Mouse (Mus musculus) gastrocnemius, postnatal 36 days (tissue): Measurements from ENCODE around the gene March10. TPM values are rescaled to one million over a fixed set of nuclear protein-coding genes. Genes with fewer than 3 reads are reported as not detected.
A peak's percentile ranks its signal among the peaks of the same experiment; 100 is the strongest.

Source experiments
- DNase-seq, 2 experiments: peaks; one replicate each; pipeline ENCODE4 v3.0.0; 2022
- intact Hi-C: fragments of 180-260 bp; cut with DNase I; formaldehyde crosslinking; loops from one replicate; pipeline ENCODE4 v1.15.1; 2025
- total RNA-seq, 2 experiments: library from RNA; stranded (reverse); gene quantifications; 2 replicates each; pipeline ENCODE4 v1.2.3; 2021

Gene March10
- total RNA-seq, 2 experiments from 2014 or later, result not detected

DNA sequence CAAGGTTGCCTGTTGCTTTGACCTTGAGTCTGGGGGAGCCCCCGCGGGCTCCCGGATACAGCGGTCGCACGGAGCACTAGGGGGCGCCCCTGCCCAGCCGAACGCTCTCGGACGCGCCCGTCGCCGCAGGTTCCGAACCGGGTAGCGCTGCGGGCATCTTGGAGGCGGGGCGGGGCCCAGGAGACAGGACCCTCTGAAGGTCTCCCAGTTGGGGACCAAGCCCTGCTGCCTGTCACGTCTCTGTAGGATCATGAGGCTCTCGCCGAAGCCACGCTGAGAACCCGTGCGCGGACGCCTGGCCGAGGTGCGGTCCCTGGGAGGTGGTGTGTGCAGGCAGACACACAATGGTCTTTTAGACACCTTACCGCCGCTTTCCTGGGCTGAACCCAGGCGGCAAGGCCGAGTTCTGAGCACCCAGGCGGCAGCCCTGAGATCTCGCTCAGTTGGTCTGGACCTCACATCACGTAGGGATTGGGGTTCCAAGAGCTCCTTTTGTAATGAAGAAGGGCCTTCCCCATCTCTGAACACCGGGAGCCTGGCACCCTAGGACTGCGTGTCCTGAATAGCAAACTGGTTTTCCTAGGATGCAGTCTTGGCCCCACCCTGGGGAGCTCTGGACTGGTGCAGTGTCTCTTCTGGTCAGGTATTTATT is 93.5 kb downstream of the March10 start:
- DNase-seq, result peak; percentile 76 to 82
- intact Hi-C loops, result loop anchor here (2.0 to 5.0 kb wide), 2 partner anchors 228 to 549 kb away; no protein-coding TSS in a partner anchor

DNA sequence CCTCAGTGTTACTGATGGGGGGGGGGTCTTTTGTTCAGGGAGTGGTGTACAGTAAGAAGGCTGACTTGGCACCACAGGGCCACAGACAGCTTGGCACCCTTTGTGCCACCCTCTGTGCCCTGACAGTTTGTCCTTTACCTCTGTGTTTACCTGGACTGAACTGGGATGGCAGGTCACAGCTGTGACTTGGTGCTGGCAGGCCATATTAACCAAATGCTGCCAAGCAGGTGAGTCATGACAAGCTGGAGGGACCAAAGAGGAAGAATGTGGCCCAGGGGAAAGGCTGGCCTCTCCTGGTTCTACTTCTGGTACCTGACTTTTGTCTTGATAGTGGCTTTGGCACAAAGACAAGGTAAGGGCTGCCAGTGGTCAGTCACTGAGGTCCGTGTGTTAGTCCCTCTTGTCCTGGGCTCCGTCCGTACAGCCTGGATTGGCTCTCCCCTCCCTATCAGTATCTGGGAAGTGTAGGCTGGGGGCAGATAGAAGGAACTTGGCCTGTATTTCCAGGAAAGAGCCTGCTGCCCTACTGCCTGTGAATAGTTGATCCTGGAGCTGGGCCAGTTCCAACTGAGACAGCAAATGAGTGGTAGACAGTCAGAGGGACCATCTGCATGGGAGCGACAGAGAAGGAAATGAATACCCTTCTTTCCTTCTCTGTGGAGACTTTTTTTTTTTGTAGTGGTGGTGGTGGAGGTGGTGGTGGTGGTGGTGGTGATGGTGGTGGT is 94.3 kb downstream of the March10 start:
- intact Hi-C loops, result loop anchor here (2.0 to 5.0 kb wide), 2 partner anchors 229 to 550 kb away; no protein-coding TSS in a partner anchor
- DNase-seq, result no peak

DNA sequence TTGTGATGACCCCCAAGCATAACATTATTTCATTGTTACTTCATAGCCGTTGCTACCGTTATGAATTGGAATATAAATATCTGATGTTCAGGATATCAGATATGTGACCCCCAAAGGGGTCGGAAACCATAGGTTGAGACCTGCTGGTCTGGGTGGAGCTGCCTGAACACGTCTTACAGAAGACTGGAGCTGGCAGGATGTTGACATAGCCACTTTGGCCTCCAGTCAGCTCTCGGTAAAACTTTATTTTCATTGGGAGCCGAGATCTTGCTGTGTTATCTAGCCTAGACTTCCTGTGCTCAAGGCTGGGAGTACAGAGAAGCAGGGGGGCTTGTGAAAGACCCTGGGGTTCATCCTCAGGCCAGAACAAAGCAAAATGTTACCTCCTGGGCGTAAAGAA is 100.2 kb downstream of the March10 start:
- intact Hi-C loops, result no loop called here
- no peak for DNase-seq

DNA sequence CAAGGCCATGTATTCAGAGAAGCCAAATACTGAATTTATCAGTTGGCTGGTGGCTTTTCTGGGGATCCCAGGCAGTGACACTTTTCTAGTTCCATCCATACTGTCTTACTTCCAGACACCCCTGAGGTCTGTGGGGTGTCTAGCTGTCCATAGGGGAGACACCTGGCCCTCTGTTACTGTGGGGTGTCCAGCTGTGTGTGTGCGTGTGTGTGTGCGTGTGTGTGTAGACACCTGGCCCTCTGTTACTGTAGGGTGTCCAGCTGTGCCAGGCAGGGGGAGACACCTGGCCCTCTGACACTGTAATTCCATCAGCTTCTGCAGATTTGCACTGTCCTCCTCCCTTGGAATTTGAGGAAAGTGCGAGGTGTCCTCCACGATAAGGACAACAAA is 102.6 kb downstream of the March10 start:
- intact Hi-C loops, result no loop called here

DNA sequence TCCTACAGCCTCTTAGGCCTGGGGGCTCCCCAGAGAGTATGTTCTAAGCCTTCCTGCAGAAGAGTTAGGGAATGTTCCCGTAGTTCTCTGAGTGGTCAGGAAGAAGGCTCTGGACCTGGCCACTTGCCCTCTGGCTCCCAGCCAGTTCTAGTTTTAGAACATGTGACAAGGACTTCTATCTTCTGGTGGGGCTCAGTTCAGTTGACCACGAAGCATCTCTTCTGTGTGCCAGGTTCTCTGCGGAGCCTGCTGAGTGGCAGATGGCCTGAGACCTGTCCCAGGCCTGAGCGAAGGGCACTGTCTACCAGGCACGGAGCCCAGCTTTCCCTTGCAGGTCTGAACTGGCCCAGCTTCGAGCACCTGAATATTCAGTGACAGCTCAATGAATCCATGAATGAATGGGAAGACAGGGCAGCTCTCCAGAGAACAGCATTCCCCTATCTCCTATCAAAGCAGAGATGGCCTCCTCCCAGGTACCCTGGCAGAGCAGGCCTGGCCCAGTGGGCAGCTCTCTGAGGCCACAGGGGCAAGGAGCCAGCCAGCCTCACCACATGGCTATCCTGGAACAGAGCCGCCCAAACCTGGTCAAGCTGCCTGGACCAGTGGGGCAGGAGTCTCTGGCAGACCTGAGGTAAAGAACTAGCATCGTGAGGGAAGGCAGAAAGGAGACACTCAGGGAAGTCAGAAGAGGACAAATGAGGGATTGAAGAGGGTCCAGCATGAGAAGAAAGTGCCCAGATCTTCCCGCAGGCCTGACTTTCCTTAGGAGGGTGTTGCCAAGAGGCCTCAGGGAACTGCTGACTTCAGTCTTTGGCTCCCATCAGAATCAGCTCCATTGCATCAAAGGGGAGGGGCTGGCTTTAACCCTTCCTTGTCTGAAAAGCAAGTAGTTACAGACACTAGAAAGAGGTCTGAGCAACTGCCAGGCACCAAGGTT is 103.3 kb downstream of the March10 start:
- peak; percentile 87 to 91 for DNase-seq
- intact Hi-C loops, result no loop called here

More for the DNA sequence above, 102.6 kb downstream of the March10 start:
- DNase-seq, result no peak

DNA sequence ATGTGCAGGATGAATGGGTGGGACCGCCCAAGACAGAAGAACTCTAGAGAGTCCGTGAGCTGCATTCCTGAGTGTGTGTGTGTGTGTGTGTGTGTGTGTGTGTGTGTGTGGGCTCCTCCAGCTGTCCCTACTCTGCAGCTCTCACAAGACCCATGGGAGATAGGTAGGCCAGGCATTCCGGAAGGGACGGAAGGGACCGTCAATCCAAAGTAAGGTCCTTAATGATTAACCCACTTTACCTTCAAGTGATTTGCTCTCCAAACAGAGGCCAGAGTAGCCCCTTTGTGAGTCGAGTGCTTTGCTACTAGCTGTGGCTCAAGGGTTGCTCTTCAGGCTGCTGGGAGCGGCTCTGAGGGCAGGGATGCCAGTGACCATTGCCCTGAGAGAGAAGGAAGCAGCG is 104.4 kb downstream of the March10 start:
- intact Hi-C loops, result no loop called here
- no peak for DNase-seq

GRCm38 (mm10) chr11:105350643-105351042 is 105.9 kb downstream of the March10 start:
- no peak for DNase-seq
- intact Hi-C loops, result no loop called here

DNA sequence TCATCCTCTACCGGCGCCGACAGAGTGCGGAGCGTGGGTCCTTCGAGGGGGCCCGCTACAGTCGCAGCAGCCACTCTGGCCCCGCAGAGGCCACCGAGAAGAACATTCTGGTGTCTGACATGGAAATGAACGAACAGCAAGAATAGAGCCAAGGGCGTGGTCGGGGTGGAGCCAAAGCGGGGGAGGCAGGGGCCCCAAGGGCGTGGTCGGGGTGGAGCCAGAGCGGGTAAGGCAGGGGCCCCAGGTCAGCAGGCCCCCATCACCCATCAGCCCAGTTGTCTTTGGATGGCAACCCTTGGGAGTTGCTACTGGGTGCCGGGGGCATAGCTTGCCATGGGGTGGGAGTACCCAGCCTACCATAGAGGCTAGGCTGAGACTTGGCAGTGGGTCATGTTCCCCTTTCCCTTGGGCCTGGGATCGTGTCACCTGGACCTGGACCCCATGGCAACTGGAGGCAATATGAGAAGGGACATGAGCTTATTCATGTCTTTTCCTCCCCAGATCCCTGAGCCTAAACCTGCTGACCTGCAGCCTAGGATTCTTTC is 106.7 kb downstream of the March10 start:
- intact Hi-C loops, result loop anchor here (5.0 kb wide), 3 partner anchors 242 to 562 kb away; no protein-coding TSS in a partner anchor
- DNase-seq, result no peak

GRCm38 (mm10) chr11:105348495-105348982 is 108.0 kb downstream of the March10 start:
- DNase-seq, result no peak
- intact Hi-C loops, result loop anchor here (5.0 kb wide), 3 partner anchors 244 to 564 kb away; no protein-coding TSS in a partner anchor

- intact Hi-C loops, result loop anchor here (2.0 to 5.0 kb wide), 4 partner anchors 77 to 565 kb away; no protein-coding TSS in a partner anchor
- peak; percentile 77 to 78 for DNase-seq
These were observed 109.1 kb downstream of the March10 start for GRCm38 (mm10) chr11:105347162-105348161.

DNA sequence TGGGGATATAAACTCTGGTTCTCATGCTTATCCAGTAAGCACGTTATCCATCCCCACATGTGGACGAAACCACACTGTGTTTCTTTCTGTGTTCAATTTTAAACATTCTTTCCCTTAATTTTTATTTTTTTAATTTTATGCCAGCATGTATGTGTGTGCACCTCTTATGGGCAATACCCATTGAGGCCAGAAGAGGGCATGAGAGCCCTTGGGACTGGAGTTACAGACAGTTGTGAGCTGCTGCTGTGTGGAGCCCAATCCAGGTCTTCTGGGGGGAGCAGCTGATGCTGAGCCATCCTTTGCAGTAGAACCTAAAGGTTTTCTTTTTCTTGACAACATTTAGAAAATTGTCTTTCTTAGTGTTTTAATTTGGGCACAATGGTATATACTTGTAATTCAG is 111.3 kb downstream of the March10 start:
- no peak for DNase-seq
- intact Hi-C loops, result loop anchor here (5.0 kb wide), 3 partner anchors 247 to 567 kb away; no protein-coding TSS in a partner anchor

DNA sequence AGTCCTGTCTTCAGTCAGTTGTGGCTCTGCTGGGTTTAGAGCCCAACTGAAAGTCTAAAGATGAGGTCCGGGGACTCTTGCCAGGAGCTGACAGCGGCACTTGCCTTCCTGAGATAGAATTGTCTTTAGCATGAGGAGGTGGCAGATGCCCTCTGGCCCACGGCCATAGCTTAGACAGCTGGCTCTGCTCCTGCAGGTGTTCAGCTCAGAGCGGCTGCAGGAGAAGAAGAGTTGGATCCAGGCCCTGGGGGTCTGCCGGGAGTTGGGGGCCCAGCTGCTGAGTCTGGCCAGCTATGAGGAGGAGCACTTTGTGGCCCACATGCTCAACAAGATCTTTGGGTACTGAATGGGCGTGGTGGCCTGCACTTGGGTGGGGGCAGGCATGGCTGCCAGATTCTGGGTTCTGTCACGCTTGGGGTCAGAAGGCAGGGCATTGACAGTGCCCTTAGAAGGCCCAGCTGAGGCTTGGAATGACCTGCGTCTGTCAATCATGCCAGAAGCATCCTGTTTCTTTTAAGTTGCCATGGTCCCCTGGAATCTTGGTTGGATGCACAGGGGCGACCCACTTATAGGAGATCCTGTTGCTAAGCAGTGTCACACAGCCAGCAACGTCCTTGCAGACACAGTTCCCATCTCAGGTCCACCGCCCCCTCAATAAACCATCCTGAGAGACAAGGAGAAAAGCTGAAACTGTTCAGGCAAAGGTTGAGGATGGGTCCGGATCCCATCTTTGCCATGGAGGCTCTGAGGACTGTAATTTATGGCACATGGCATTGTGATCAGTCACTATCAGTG is 117.7 kb downstream of the March10 start:
- intact Hi-C loops, result loop anchor here (10.0 kb wide), 2 partner anchors 214 to 686 kb away; partner anchors contain the start of gene Mettl2
- no peak for DNase-seq

GRCm38 (mm10) chr11:105333867-105334670 is 122.5 kb downstream of the March10 start:
- intact Hi-C loops, result loop anchor here (10.0 kb wide), 2 partner anchors 209 to 691 kb away; partner anchors contain the start of gene Mettl2
- no peak for DNase-seq

GRCm38 (mm10) chr11:105332468-105332867 is 124.1 kb downstream of the March10 start:
- DNase-seq, result peak in 1 of 2 experiments; percentile 43
- intact Hi-C loops, result loop anchor here (10.0 kb wide), 2 partner anchors 208 to 692 kb away; partner anchors contain the start of gene Mettl2

GRCm38 (mm10) chr11:105331732-105332131 is 124.8 kb downstream of the March10 start:
- intact Hi-C loops, result loop anchor here (10.0 kb wide), 2 partner anchors 207 to 693 kb away; partner anchors contain the start of gene Mettl2
- peak; percentile 66 to 69 for DNase-seq

GRCm38 (mm10) chr11:105331129-105331528 is 125.4 kb downstream of the March10 start:
- DNase-seq, result no peak
- intact Hi-C loops, result loop anchor here (10.0 kb wide), 2 partner anchors 206 to 694 kb away; partner anchors contain the start of gene Mettl2

GRCm38 (mm10) chr11:105329962-105330361 is 126.6 kb downstream of the March10 start:
- no peak for DNase-seq
- intact Hi-C loops, result loop anchor here (10.0 kb wide), 2 partner anchors 205 to 695 kb away; partner anchors contain the start of gene Mettl2
